Mouse (Mus musculus): ENCODE results near the gene Dbx1.

DNA sequence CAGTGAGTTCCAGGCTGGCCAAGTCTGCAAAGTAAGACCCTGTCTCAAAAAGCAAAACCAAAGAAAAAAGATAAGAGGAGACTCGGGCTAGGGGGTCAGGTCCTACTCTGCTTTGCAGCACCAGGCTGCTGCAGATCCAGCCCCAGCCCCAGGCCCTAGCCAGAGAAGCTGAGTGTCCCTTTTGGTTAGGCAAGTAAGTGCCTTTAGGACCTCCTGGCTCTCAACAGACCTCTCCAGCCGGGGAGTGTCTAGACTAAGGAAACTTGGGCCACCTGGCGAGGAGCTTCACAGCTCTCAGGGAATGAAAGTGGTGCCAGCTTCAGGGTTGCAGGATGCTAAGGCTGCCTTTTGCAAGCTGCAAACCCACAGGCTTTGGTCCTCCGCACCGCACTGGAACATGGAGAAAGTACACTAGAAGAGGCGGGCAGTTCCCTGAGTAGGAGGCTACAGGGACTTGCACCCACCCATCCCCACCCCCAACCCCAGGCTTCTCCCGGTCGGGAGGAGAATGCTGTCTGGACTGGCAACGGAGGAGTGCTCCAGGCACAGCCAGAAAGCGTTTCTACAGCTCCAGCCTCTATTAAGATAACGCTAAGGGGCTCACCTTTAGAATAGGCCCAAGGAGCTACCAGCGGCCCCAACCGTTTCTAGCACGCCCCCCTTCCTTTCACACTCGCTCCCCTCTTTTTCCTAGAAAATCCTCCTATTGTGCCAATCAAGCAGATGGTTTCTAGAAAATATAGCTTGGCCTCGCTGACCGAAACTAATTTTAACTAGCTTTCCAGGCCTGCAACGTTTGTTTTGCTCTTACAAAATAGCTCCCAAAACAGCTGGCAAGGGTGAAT lies 3.4 kb upstream of the Dbx1 start:
- TF ChIP-seq CTCF (conservative IDR thresholded peaks at IDR 0.05; ENCODE audit: low read length) = no peak
- TF ChIP-seq POU5F1 (IDR thresholded peaks at IDR 0.05; ENCODE audit: borderline replicate concordance, low read length) = no peak
- TF ChIP-seq NANOG (IDR thresholded peaks at IDR 0.05; ENCODE audit: borderline replicate concordance, low read length) = no peak

Measured in E14TG2a.4 (cell line).